Mouse (Mus musculus) heart, adult 8-10 months (tissue): ENCODE data around the gene Usp49. TPM values are rescaled to one million over a fixed set of nuclear protein-coding genes. Genes with fewer than 3 reads are reported as not detected.

Experiments
- DNase-seq: peaks from one replicate; pipeline ENCODE4 v3.0.0; 2022; ENCODE audit warnings: low spot score
- total RNA-seq, 4 experiments: library from RNA; stranded (reverse); gene quantifications; 2 replicates each; pipeline ENCODE4 v1.2.4; 2022

Gene Usp49
- total RNA-seq, 4 experiments from 2014 or later: 3.4 to 4.6 (median 3.7) TPM

DNA sequence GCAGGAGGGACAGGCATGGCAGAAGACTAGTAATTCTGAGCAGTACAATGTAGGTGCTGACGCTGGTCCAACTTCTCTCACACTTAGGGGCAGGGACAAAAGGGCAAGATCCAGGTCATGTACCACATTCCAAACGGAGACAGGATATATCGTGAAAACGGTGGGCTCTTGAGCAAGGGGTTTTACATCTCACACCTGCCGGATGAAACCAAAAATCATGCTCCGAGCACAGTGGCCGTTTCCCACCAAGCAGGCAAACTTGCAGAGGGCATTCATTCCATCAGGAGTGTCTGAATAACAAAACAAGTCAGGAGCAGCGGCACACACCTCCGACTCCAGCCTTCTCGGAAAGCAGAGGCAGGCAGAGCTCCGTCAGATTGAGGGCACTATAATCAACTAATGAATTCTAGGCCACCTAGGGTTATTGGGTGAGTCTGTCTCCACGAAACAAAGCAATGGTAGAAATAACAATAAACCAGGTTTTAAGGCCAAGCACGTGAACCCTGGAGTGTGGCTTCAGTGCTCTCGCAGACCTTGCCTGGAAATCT, 105.1 kb downstream of the Usp49 start:
- DNase-seq: no peak

Other genes starting within 250 kb of the Usp49 start
- gene Guca1b, start 245.3 kb upstream of the Usp49 start, total RNA-seq: under 1 TPM in 3 of 4 experiments, not detected in 1; 0.17 to 0.37 (median 0.35) TPM
- under 1 TPM in 1 of 4 experiments, not detected in 3; 0.33 TPM for gene Guca1a, start 230.1 kb upstream of the Usp49 start, total RNA-seq
- 1 to 10 TPM in 3 of 4 experiments, under 1 TPM in 1; 0.50 to 2.1 (median 1.2) TPM for gene AI661453, start 194.1 kb upstream of the Usp49 start, total RNA-seq
- gene 1700001C19Rik, start 193.3 kb upstream of the Usp49 start, total RNA-seq: not detected
- gene Taf8, start 128.4 kb upstream of the Usp49 start, total RNA-seq: 10 to 100 TPM in 2 of 4 experiments, 1 to 10 TPM in 2; 9.1 to 12.5 (median 10.4) TPM
- gene Ccnd3, start 125.6 kb upstream of the Usp49 start, total RNA-seq: 10 to 100 TPM; 74.4 to 82.2 (median 75.2) TPM
- 10 to 100 TPM; 14.2 to 16.9 (median 15.9) TPM for gene Bysl, start 19.2 kb upstream of the Usp49 start, total RNA-seq
- 10 to 100 TPM; 15.7 to 19.9 (median 18.1) TPM for gene Med20, start 19.1 kb upstream of the Usp49 start, total RNA-seq
- 1 to 10 TPM in 3 of 4 experiments, under 1 TPM in 1; 0.35 to 5.1 (median 2.0) TPM for gene Gm20517, start 19.1 kb upstream of the Usp49 start, total RNA-seq
- gene Tomm6, start 57.7 kb downstream of the Usp49 start, total RNA-seq: 100 to 1,000 TPM; 103 to 121 (median 114) TPM
- gene Frs3, start 58.3 kb downstream of the Usp49 start, total RNA-seq: 1 to 10 TPM; 4.8 to 7.5 (median 4.9) TPM
- under 1 TPM; 0.31 to 0.68 (median 0.48) TPM for gene Gm21981, start 63.8 kb downstream of the Usp49 start, total RNA-seq
- gene Prickle4, start 64.0 kb downstream of the Usp49 start, total RNA-seq: 1 to 10 TPM; 3.0 to 5.6 (median 3.7) TPM
- not detected for gene Pgc, start 96.2 kb downstream of the Usp49 start, total RNA-seq
- 10 to 100 TPM; 36.9 to 42.6 (median 39.1) TPM for gene Tfeb, start 106.3 kb downstream of the Usp49 start, total RNA-seq
- 1 to 10 TPM; 1.7 to 2.2 (median 1.9) TPM for gene Mdfi, start 204.0 kb downstream of the Usp49 start, total RNA-seq